Mouse (Mus musculus) monocyte, adult 2 months (primary cell): ENCODE measurements around the gene Mapk11.

Source experiments
- DNase-seq, 2 experiments: peaks; one replicate each; pipeline ENCODE4 v3.0.0; 2022; ENCODE audit warnings: low spot score in 2 of 2, low read depth in 1 of 2

Gene Mapk11

GRCm38 (mm10) chr15:89149271-89150040 lies at the start of gene Mapk11:
Gene Mapk11 (minus strand): TSS chr15:89149628.
- DNase-seq, result no peak

GRCm38 (mm10) chr15:89197056-89197455 lies 47.6 kb upstream of the Mapk11 start:
- no peak for DNase-seq

- peak; percentile 94 to 95 for DNase-seq
Observed at GRCm38 (mm10) chr15:89196313-89196706, 46.9 kb upstream of the Mapk11 start, which contains the start of gene Dennd6b. Gene Dennd6b (minus strand): TSS chr15:89196496.

GRCm38 (mm10) chr15:89195690-89196312 lies 46.4 kb upstream of the Mapk11 start:
- peak in 1 of 2 experiments; percentile 70 for DNase-seq

- DNase-seq, result no peak
Observed at GRCm38 (mm10) chr15:89195261-89195681, 45.8 kb upstream of the Mapk11 start.

GRCm38 (mm10) chr15:89184937-89185227 lies 35.5 kb upstream of the Mapk11 start:
- no peak for DNase-seq

GRCm38 (mm10) chr15:89184141-89184936 lies 34.9 kb upstream of the Mapk11 start:
- no peak for DNase-seq

GRCm38 (mm10) chr15:89182842-89183241 lies 33.4 kb upstream of the Mapk11 start:
- no peak for DNase-seq

GRCm38 (mm10) chr15:89182328-89182741 lies 32.9 kb upstream of the Mapk11 start:
- no peak for DNase-seq

GRCm38 (mm10) chr15:89181561-89182270 lies 32.3 kb upstream of the Mapk11 start:
- no peak for DNase-seq

GRCm38 (mm10) chr15:89180571-89181229 lies 31.3 kb upstream of the Mapk11 start, which contains the start of gene Plxnb2:
Gene Plxnb2 (minus strand): TSS chr15:89180788.
- peak in 1 of 2 experiments; percentile 68 for DNase-seq

GRCm38 (mm10) chr15:89180081-89180541 lies 30.7 kb upstream of the Mapk11 start:
- no peak for DNase-seq

GRCm38 (mm10) chr15:89179630-89179964 lies 30.2 kb upstream of the Mapk11 start:
- DNase-seq, result no peak

GRCm38 (mm10) chr15:89178954-89179629 lies 29.7 kb upstream of the Mapk11 start:
- DNase-seq, result peak in 1 of 2 experiments; percentile 31

- DNase-seq, result no peak
Observed at GRCm38 (mm10) chr15:89178260-89178860, 28.9 kb upstream of the Mapk11 start.

- DNase-seq, result peak; percentile 64 to 67
Observed at GRCm38 (mm10) chr15:89177576-89178259, 28.3 kb upstream of the Mapk11 start.

- DNase-seq, result peak in 1 of 2 experiments; percentile 64
Observed at GRCm38 (mm10) chr15:89177121-89177520, 27.7 kb upstream of the Mapk11 start.

GRCm38 (mm10) chr15:89175411-89176155 lies 26.2 kb upstream of the Mapk11 start:
- no peak for DNase-seq
